Comparison of ENCODE assay signal across 13 mouse cellular contexts in genomic region chr8:26688035-26688434, GRCm38 (mm10).
"Had no signal": no experiment of that assay in that cellular context is flagged by ENCODE, and none has a peak within 500 bp of the region (broad histone marks: within the 10 kb centered on the region; RNA-seq: fewer than 3 reads in every experiment).

No protein-coding gene starts in this region.

- H3K9me3 ChIP-seq: midbrain, embryonic 10.5 days; neural tube, embryonic 15.5 days had no signal

- H3K4me3 ChIP-seq: midbrain, embryonic 10.5 days; neural tube, embryonic 15.5 days had no signal

- H3K9ac ChIP-seq: liver, embryonic 14.5 days; neural tube, embryonic 15.5 days had no signal

- H3K4me2 ChIP-seq: neural tube, embryonic 15.5 days had no signal

- H3K36me3 ChIP-seq: midbrain, embryonic 10.5 days; neural tube, embryonic 15.5 days had no signal

- DNase-seq: kidney, adult 11 months; kidney, postnatal 14 days; lung, adult 18-20 months; lung, postnatal 36 days; midbrain, embryonic 14.5 days; right cerebral cortex, postnatal 4 days; spleen, adult 18-20 months; thymus, adult 18-20 months; thymus, postnatal 14 days had no signal

- H3K4me1 ChIP-seq: midbrain, embryonic 10.5 days had no signal

- H3K27ac ChIP-seq: liver, embryonic 14.5 days; midbrain, embryonic 10.5 days; neural tube, embryonic 15.5 days had no signal

- ATAC-seq: lung, postnatal 0 days had no signal
